Mouse (Mus musculus): ENCODE results near the gene Cbarp. TPM values are rescaled to one million over a fixed set of nuclear protein-coding genes. Genes with fewer than 3 reads are reported as not detected.
A peak's percentile ranks its signal among the peaks of the same experiment; 100 is the strongest.

Cbarp gene
- polyA plus RNA-seq, 1 experiment from 2014 or later = 13.8 TPM

DNA sequence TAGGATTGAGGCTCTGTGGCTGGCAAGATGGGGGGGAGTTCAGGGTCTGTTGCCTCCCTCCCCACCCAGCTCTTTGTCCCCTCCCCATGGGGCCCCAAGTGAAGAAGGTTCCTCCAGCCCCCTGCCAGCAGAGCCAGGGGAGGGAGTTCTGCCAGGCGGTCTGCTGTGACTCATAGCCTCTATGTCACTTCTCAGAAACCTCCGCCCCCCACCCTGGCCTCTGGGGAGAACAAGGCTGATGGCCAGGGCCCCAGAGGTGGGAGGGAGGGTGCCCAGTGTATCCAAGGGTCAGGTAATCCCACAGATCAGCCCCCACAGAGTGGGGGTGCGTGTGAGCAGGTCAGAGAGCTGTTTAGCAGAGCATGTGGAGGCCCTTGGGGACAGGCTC, 12.2 kb upstream of the Cbarp start:
- Histone ChIP-seq H3K4me2 (peak overlapping the region; percentile 99), H3K36me3 (replicated peaks) (peaks cover 70% of the 10 kb centered on the region)
- ATAC-seq (ENCODE audit: low FRiP score) = no peak

GRCm38 (mm10) chr10:80152071-80152872, 11.6 kb upstream of the Cbarp start:
- no peaks in the 10 kb centered on the region for H3K27me3 ChIP-seq
- H3K4me3 ChIP-seq (replicated peaks) = peak overlapping the region; percentile 97
- WGBS = 3% methylated on average over 14 of the region's 15 CpGs
- no peak for ATAC-seq (ENCODE audit: low FRiP score)
- H3K9me3 ChIP-seq = no peaks in the 10 kb centered on the region
- H3K4me2 ChIP-seq = peak overlapping the region; percentile 99
- peaks cover 66% of the 10 kb centered on the region for H3K36me3 ChIP-seq (replicated peaks)
- peak overlapping the region; percentile 100 for H3K27ac ChIP-seq
- H3K9ac ChIP-seq = peak overlapping the region; percentile 100
- peaks cover 66% of the 10 kb centered on the region for H3K4me1 ChIP-seq

More for the DNA sequence above, 12.2 kb upstream of the Cbarp start:
- Histone ChIP-seq H3K27ac (peak overlapping the region; percentile 100), H3K9ac (peak overlapping the region; percentile 100), H3K27me3 (no peaks in the 10 kb centered on the region), H3K4me3 (replicated peaks) (peak overlapping the region; percentile 97), H3K4me1 (peaks cover 65% of the 10 kb centered on the region), H3K9me3 (no peaks in the 10 kb centered on the region)
- 40% methylated on average over 3 of the region's 3 CpGs for WGBS

GRCm38 (mm10) chr10:80151211-80152034, 10.8 kb upstream of the Cbarp start:
- Histone ChIP-seq H3K4me2 (peak overlapping the region; percentile 99), H3K36me3 (replicated peaks) (peaks cover 62% of the 10 kb centered on the region), H3K4me3 (replicated peaks) (peak overlapping the region; percentile 97), H3K27me3 (no peaks in the 10 kb centered on the region), H3K4me1 (peaks cover 65% of the 10 kb centered on the region), H3K27ac (peak overlapping the region; percentile 100), H3K9me3 (no peaks in the 10 kb centered on the region), H3K9ac (peak overlapping the region; percentile 100)
- no peak for ATAC-seq (ENCODE audit: low FRiP score)
- 1% methylated on average over 26 of the region's 26 CpGs for WGBS

DNA sequence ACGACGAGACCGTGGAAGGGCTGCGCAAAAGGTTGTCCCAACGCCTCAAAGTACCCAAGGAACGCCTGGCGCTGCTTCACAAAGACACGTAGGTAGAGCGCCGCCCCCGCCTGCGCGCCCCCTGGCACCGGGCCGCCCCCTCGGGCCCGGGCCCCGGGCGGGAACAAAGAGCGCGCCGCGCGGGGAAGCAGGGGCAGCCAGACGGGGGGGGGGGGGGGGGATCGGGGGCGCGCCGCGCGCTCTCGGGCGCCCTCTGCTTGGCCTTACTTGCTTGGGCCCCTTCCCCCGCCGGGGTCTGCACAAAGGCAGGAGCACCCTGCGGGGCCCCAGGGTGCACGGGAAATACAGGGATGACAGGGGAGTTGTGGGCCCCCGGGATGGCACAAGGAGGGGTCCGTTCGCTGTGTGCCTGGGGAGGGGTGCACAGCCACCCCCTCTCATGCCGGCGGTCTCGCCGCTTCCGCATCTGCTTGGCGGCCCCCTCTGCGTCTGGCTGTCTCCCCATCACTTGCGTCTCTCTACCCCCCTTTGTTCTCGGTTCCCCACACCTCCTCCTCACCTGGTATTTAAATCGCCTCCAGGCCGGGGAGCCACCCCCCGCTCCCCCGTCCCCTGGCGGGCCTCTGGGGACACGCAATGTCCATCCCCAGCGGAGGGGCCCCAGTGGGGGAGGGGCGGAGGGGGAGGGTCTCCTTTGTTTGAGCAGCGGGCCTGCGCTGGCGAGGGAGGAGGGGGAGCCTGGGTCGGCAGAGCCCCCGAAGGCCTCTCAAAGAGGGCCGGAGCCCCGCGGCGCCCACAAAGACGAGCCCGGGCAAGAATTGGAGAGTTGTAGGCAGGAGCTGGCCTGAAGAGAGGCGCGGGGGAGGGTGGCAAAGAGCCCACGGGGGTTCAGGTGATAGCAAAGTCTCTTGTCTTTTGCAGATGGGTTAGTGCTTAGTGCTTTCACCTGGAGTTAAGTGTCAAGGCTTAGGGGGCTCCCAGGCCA, 9.9 kb upstream of the Cbarp start:
- peaks cover 61% of the 10 kb centered on the region for H3K36me3 ChIP-seq (replicated peaks)
- H3K9ac ChIP-seq = peak overlapping the region; percentile 100
- peak overlapping the region; percentile 97 for H3K4me3 ChIP-seq (replicated peaks)
- peaks cover 66% of the 10 kb centered on the region for H3K4me1 ChIP-seq
- WGBS = under 1% methylated on average over 46 of the region's 71 CpGs
- no peaks in the 10 kb centered on the region for H3K9me3 ChIP-seq
- ATAC-seq (ENCODE audit: low FRiP score) = 0 out of 2 replicates have a peak, but pooled peaks have one; percentile 1
- no peaks in the 10 kb centered on the region for H3K27me3 ChIP-seq
- H3K4me2 ChIP-seq = peak overlapping the region; percentile 99
- H3K27ac ChIP-seq = peak overlapping the region; percentile 100

DNA sequence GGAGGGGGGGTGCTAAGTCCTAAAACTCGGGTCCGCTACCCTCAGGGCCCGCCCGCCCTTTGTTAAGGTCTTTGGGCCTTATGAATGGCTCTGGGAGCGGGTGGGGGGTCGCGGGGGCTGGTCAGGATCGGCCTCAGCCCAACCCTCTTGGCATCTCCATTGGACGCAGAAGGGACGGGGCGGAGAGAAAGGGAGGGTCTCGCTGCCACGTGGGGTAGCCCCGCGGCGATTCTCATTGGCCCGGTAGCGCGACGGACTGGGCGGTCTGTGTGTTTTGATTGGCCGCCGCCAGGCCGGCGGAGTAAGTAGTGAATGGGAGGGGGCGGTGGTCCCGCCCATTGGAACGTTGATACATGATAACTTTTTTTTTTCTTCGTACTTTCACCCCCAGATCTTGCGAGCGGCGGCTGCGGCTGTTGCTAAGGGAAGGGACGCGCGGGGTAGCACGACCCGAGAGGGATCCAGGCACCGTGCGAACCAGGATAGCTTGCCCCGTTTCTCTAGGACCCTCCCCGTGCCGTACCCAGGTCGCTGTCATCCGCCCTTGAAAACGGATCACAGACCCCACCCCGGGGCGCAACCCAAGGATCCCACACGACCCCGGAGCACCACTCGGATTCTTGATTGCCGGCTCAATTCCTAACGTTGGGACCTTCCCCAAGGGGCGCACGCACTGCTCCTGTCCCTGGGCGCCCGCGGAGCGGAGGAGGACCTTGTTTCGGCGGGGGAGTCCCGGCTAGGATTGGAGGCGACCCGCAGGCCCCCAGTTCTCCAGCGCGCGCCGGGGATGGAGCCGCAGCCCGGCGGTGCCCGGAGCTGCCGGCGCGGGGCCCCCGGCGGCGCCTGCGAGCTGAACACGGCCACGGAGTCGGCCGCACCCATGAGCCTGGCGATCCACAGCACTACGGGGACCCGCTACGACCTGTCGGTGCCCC, 8.9 kb upstream of the Cbarp start:
- H3K9me3 ChIP-seq = no peaks in the 10 kb centered on the region
- H3K27ac ChIP-seq = peak overlapping the region; percentile 100
- H3K4me3 ChIP-seq (replicated peaks) = peak overlapping the region; percentile 97
- peak overlapping the region; percentile 99 for H3K4me2 ChIP-seq
- H3K36me3 ChIP-seq (replicated peaks) = peaks cover 60% of the 10 kb centered on the region
- H3K9ac ChIP-seq = peak overlapping the region; percentile 100
- WGBS = under 1% methylated on average over 88 of the region's 88 CpGs
- peaks cover 62% of the 10 kb centered on the region for H3K4me1 ChIP-seq
- no peaks in the 10 kb centered on the region for H3K27me3 ChIP-seq
- ATAC-seq (ENCODE audit: low FRiP score) = peak; percentile 86

- Histone ChIP-seq H3K27ac (peak overlapping the region; percentile 100), H3K4me1 (peaks cover 62% of the 10 kb centered on the region), H3K9me3 (no peaks in the 10 kb centered on the region), H3K27me3 (no peaks in the 10 kb centered on the region), H3K4me3 (replicated peaks) (peak overlapping the region; percentile 97), H3K9ac (peak overlapping the region; percentile 91), H3K36me3 (replicated peaks) (peaks cover 60% of the 10 kb centered on the region), H3K4me2 (peak overlapping the region; percentile 70)
- WGBS = under 1% methylated on average over 57 of the region's 57 CpGs
- peak; percentile 44 for ATAC-seq (ENCODE audit: low FRiP score)
Observed at GRCm38 (mm10) chr10:80148610-80149290, 8.1 kb upstream of the Cbarp start.

- no peaks in the 10 kb centered on the region for H3K9me3 ChIP-seq
- peak; percentile 37 for ATAC-seq (ENCODE audit: low FRiP score)
- no peaks in the 10 kb centered on the region for H3K27me3 ChIP-seq
- H3K9ac ChIP-seq = peak within 1 kb of the TSS; percentile 91
- H3K4me1 ChIP-seq = peaks cover 62% of the 10 kb centered on the region
- H3K27ac ChIP-seq = peak within 1 kb of the TSS; percentile 100
- 1% methylated on average over 40 of the region's 42 CpGs for WGBS
- peak within 1 kb of the TSS; percentile 97 for H3K4me3 ChIP-seq (replicated peaks)
- H3K36me3 ChIP-seq (replicated peaks) = peaks cover 57% of the 10 kb centered on the region
- peak within 1 kb of the TSS; percentile 70 for H3K4me2 ChIP-seq
Observed at GRCm38 (mm10) chr10:80147719-80148601, 7.3 kb upstream of the Cbarp start, which contains the start of gene Midn. Gene Midn, plus strand, starts transcription at chr10:80148272.

DNA sequence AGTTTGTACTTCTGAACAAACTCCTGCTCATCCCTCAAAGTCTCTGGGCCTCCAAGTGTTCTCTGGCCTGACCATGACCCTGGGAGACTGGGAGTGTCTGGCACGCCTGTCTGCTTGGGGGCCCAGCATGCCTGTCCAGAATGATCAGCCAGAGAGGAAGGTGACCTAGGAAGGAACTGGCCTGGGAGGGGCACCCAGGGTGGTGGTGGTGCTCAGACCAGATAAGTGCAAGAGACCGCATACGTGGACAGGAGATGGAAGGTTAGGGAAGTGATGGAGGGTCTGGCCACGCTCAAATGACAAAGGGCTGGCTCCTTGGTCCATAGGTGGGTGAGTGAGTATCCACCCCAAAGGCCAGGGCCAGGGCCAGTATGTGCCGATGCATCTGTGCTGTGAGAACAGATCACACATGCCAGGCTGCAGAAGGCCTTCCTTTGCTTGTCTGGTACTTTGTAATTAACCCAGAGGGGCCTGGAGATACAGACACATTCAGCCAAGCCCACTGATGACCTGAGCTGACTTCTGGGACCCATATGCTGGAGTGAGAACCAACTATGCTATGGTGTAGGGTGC, 6.6 kb upstream of the Cbarp start:
- Histone ChIP-seq H3K4me2 (peak overlapping the region; percentile 70), H3K36me3 (replicated peaks) (peaks cover 49% of the 10 kb centered on the region), H3K27ac (peak overlapping the region; percentile 100), H3K9ac (peak overlapping the region; percentile 91; the same call in 1 of the 2 replicates), H3K27me3 (no peaks in the 10 kb centered on the region), H3K4me1 (peaks cover 60% of the 10 kb centered on the region), H3K9me3 (no peaks in the 10 kb centered on the region), H3K4me3 (replicated peaks) (peak overlapping the region; percentile 97; the same call in 1 of the 2 replicates)
- no peak for ATAC-seq (ENCODE audit: low FRiP score)
- WGBS = 82% methylated on average over 5 of the region's 5 CpGs

- H3K36me3 ChIP-seq (replicated peaks) = peaks cover 43% of the 10 kb centered on the region
- H3K4me3 ChIP-seq (replicated peaks) = no peak overlapping the region
- no peaks in the 10 kb centered on the region for H3K27me3 ChIP-seq
- no peaks in the 10 kb centered on the region for H3K9me3 ChIP-seq
- H3K4me2 ChIP-seq = no peak overlapping the region
- H3K9ac ChIP-seq = no peak overlapping the region
- 84% methylated on average over 4 of the region's 4 CpGs for WGBS
- ATAC-seq (ENCODE audit: low FRiP score) = no peak
- H3K27ac ChIP-seq = peak overlapping the region; percentile 100; the same call in 1 of the 2 replicates
- H3K4me1 ChIP-seq = peaks cover 57% of the 10 kb centered on the region
Observed at GRCm38 (mm10) chr10:80146568-80147011, 6.0 kb upstream of the Cbarp start.
